Mouse (Mus musculus) lung, embryonic 14.5 days (tissue): Measurements from ENCODE around the gene Gm20379. TPM values are rescaled to one million over a fixed set of nuclear protein-coding genes. Genes with fewer than 3 reads are reported as not detected.

Source experiments
- ATAC-seq: fragments of 200-750 bp; cut with Nextera tagmentation; 2 replicates; pipeline ENCODE4 v1.8.0; 2017; ENCODE audit warnings: mild to moderate bottlenecking, moderate TSS enrichment, moderate library complexity; ENCODE audit not compliant: insufficient read depth
- DNase-seq: peaks from one replicate; pipeline ENCODE4 v3.0.0-alpha.2; 2015
- H3K27ac ChIP-seq: fragments of 300-500 bp; sonication (generic); 2 replicates; pipeline ENCODE4 v1.5.1; 2014; ENCODE audit warnings: low read depth, mild to moderate bottlenecking, moderate library complexity
- H3K27me3 ChIP-seq: fragments of 300-500 bp; sonication (generic); 2 replicates; pipeline ENCODE4 v1.6.1; 2014; ENCODE audit warnings: low read length, control low read depth; ENCODE audit not compliant: insufficient read depth
- H3K36me3 ChIP-seq: fragments of 300-500 bp; sonication (generic); 2 replicates; pipeline ENCODE4 v1.6.1; 2014; ENCODE audit warnings: control low read depth; ENCODE audit not compliant: insufficient read depth
- H3K4me1 ChIP-seq: fragments of 300-500 bp; sonication (generic); 2 replicates; pipeline ENCODE4 v1.6.1; 2014; ENCODE audit warnings: antibody characterized with exemption, control low read depth; ENCODE audit not compliant: insufficient read depth
- H3K4me2 ChIP-seq: fragments of 300-500 bp; sonication (generic); 2 replicates; pipeline ENCODE4 v1.6.1; 2014; ENCODE audit warnings: mild to moderate bottlenecking
- H3K4me3 ChIP-seq: fragments of 300-500 bp; sonication (generic); 2 replicates; pipeline ENCODE4 v1.5.1; 2014; ENCODE audit warnings: low read depth, low read length
- H3K9ac ChIP-seq: fragments of 300-500 bp; sonication (generic); 2 replicates; pipeline ENCODE4 v1.6.1; 2014
- H3K9me3 ChIP-seq: fragments of 300-500 bp; sonication (generic); 2 replicates; pipeline ENCODE4 v1.6.1; 2016; ENCODE audit warnings: low read depth, low read length, control low read depth
- CTCF ChIP-seq: IDR thresholded peaks from 2 replicates; pipeline ENCODE4 v1.5.1; 2016; ENCODE audit warnings: antibody characterized with exemption, low read depth
- WGBS: fragments of 180-500 bp; shearing (Covaris S2); extraction: QIAGEN DNeasy Blood & Tissue Kit; methylation state at CpG from one replicate; pipeline ENCODE4 v1.1.7; 2014; 5-methylcytosine and 5-hydroxymethylcytosine counted together
- polyA plus RNA-seq: library from polyadenylated mRNA; unstranded; fragments of >200 nt; fragmentation: Nextera tagmentation; extraction: Ambion mirVana; gene quantifications from 2 replicates; pipeline ENCODE4 v1.2.1, GENCODE M21; 2014

Gene Gm20379
- polyA plus RNA-seq, 1 experiment from 2014 or later, result 0.95 TPM

GRCm38 (mm10) chr13:92303062-92303948 is 2.5 kb upstream of the Gm20379 start:
- Histone ChIP-seq H3K4me3 (no peak overlapping the region), H3K9me3 (no peaks in the 10 kb centered on the region), H3K9ac (no peak overlapping the region), H3K36me3 (peaks cover 11% of the 10 kb centered on the region), H3K27ac (no peak overlapping the region), H3K4me2 (no peak overlapping the region), H3K4me1 (no peaks in the 10 kb centered on the region), H3K27me3 (no peaks in the 10 kb centered on the region)
- ATAC-seq, result no peak
- 85% methylated on average over 8 of the region's 8 CpGs for WGBS
- DNase-seq, result no peak
- no peak for TF ChIP-seq CTCF

- Histone ChIP-seq H3K9ac (no peak overlapping the region), H3K36me3 (peaks cover 20% of the 10 kb centered on the region), H3K4me2 (no peak overlapping the region), H3K4me1 (no peaks in the 10 kb centered on the region), H3K27me3 (no peaks in the 10 kb centered on the region), H3K4me3 (no peak overlapping the region), H3K9me3 (no peaks in the 10 kb centered on the region), H3K27ac (no peak overlapping the region)
- 94% methylated on average over 5 of the region's 5 CpGs for WGBS
- no peak for TF ChIP-seq CTCF
- no peak for DNase-seq
- ATAC-seq, result no peak
These were observed 1.5 kb upstream of the Gm20379 start for GRCm38 (mm10) chr13:92304291-92304690.

- no peak overlapping the region for H3K9ac ChIP-seq
- DNase-seq, result no peak
- TF ChIP-seq CTCF, result no peak
- peaks cover 12% of the 10 kb centered on the region; the same call in 1 of the 2 replicates for H3K36me3 ChIP-seq
- no peak overlapping the region for H3K4me2 ChIP-seq
- H3K27ac ChIP-seq, result no peak overlapping the region
- 81% methylated on average over 5 of the region's 5 CpGs for WGBS
- no peaks in the 10 kb centered on the region for H3K27me3 ChIP-seq
- H3K4me1 ChIP-seq, result no peaks in the 10 kb centered on the region
- no peak overlapping the region for H3K4me3 ChIP-seq
- ATAC-seq, result no peak
- no peaks in the 10 kb centered on the region for H3K9me3 ChIP-seq
These were observed 8.8 kb downstream of the Gm20379 start for GRCm38 (mm10) chr13:92314613-92315012.

- no peak for DNase-seq
- H3K27ac ChIP-seq, result no peak overlapping the region
- no peak for TF ChIP-seq CTCF
- no peak overlapping the region for H3K4me3 ChIP-seq
- H3K27me3 ChIP-seq, result no peaks in the 10 kb centered on the region
- H3K4me2 ChIP-seq, result no peak overlapping the region
- no peak overlapping the region for H3K9ac ChIP-seq
- H3K36me3 ChIP-seq, result peaks cover 11% of the 10 kb centered on the region; the same call in 1 of the 2 replicates
- no peaks in the 10 kb centered on the region for H3K4me1 ChIP-seq
- WGBS, result 86% methylated on average over 5 of the region's 5 CpGs
- ATAC-seq, result no peak
- no peaks in the 10 kb centered on the region for H3K9me3 ChIP-seq
These were observed 15.0 kb downstream of the Gm20379 start for GRCm38 (mm10) chr13:92320770-92321169.

- H3K27me3 ChIP-seq, result no peaks in the 10 kb centered on the region
- 74% methylated on average over 5 of the region's 5 CpGs for WGBS
- no peaks in the 10 kb centered on the region for H3K4me1 ChIP-seq
- no peak for ATAC-seq
- H3K9ac ChIP-seq, result no peak overlapping the region
- TF ChIP-seq CTCF, result no peak
- DNase-seq, result no peak
- no peaks in the 10 kb centered on the region for H3K9me3 ChIP-seq
- H3K4me3 ChIP-seq, result no peak overlapping the region
- H3K27ac ChIP-seq, result no peak overlapping the region
- H3K36me3 ChIP-seq, result peaks cover 14% of the 10 kb centered on the region; the same call in 1 of the 2 replicates
- no peak overlapping the region for H3K4me2 ChIP-seq
These were observed 20.2 kb downstream of the Gm20379 start for GRCm38 (mm10) chr13:92326030-92326429.

DNA sequence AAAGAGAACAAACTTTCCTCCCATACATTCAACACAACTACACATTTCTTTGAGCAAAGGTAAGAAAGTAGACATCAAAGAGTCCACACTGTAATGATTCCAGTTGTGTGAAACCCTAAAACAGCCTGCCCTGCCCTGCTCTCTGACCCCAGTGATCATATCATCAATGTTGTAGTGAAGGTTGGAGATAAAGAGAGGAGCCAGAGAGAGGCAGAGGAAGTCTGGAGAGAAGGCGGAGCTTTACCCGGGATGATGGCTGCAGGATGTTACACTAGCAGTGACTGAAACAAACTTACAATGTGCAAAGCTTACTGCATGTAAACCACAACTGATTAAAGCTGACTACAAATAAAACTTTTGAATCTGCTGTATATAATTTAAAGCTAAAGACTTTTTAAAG is 22.2 kb downstream of the Gm20379 start:
- H3K27ac ChIP-seq, result no peak overlapping the region
- H3K9me3 ChIP-seq, result no peaks in the 10 kb centered on the region
- TF ChIP-seq CTCF, result no peak
- H3K4me2 ChIP-seq, result no peak overlapping the region
- ATAC-seq, result no peak
- H3K4me3 ChIP-seq, result no peak overlapping the region
- DNase-seq, result no peak
- WGBS, result 62% methylated on average over 2 of the region's 2 CpGs
- peaks cover 14% of the 10 kb centered on the region; the same call in 1 of the 2 replicates for H3K36me3 ChIP-seq
- H3K27me3 ChIP-seq, result no peaks in the 10 kb centered on the region
- H3K4me1 ChIP-seq, result no peaks in the 10 kb centered on the region
- H3K9ac ChIP-seq, result no peak overlapping the region

DNA sequence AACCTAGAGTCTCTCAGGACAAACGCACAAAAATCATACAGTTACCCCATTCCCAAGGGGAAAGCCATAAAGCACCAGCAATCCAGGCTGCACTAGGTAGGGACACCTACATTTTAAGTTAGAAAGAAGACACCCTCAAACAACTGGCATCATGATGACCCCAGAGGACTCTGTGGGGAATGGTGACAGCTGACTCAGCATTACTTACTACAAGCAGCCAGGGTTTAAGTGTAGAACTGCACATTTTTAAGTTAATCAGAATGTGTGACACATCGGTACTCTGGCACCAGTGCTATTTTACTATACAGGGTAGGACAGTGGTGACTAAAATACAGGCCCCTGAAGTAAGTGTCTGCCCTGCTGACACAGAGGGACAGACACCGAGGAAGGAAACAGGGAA is 24.8 kb downstream of the Gm20379 start:
- no peak for TF ChIP-seq CTCF
- no peak overlapping the region for H3K4me2 ChIP-seq
- H3K36me3 ChIP-seq, result peaks cover 17% of the 10 kb centered on the region; the same call in 1 of the 2 replicates
- H3K4me3 ChIP-seq, result no peak overlapping the region
- DNase-seq (no peak), ATAC-seq (no peak)
- no peaks in the 10 kb centered on the region for H3K4me1 ChIP-seq
- 91% methylated on average over 3 of the region's 3 CpGs for WGBS
- H3K9ac ChIP-seq, result no peak overlapping the region
- H3K27me3 ChIP-seq, result no peaks in the 10 kb centered on the region
- no peaks in the 10 kb centered on the region for H3K9me3 ChIP-seq
- no peak overlapping the region for H3K27ac ChIP-seq
